8 mouse cellular contexts compared by ENCODE assay signal in genomic region chr16:5013054-5013838, GRCm38 (mm10). TPM values are rescaled to one million over a fixed set of nuclear protein-coding genes. Genes with fewer than 3 reads are reported as not detected.
A peak's percentile ranks its signal among the peaks of the same experiment; 100 is the strongest.
DNase-seq lines count a peak whose midpoint lies in the region; ATAC-seq lines count a peak whose summit lies in the region.

Gene Rogdi (minus strand): TSS chr16:5013553.

- peak within 1 kb of the TSS in 1 of 2 experiments; percentile 20; a peak in 2 of 4 replicates for H3K27ac ChIP-seq in heart, embryonic 14.5 days (replicated peaks in 1 of 2; ENCODE audit: control insufficient read depth in 1 of 2, insufficient read depth in 1 of 2, low read depth in 2 of 2, low read length in 2 of 2)
- H3K27ac ChIP-seq in liver, embryonic 13.5 days, result peak within 1 kb of the TSS; percentile 73
- peak within 1 kb of the TSS; percentile 62 for H3K27ac ChIP-seq in stomach, embryonic 16.5 days (ENCODE audit: low read length)

- DNase-seq in c-Kit-negative CD71-positive TER-119-positive erythroid progenitor cells, embryonic 14.5 days (ENCODE audit: low read depth, low spot score), result peak; percentile 96
- DNase-seq in fibroblast of lung, adult 2 months (ENCODE audit: low read depth), result peak; percentile 99
- peak; percentile 99 for DNase-seq in kidney, postnatal 14 days
- peak; percentile 97 for DNase-seq in liver, embryonic 13.5 days
- peak; percentile 97 for DNase-seq in neural tube, embryonic 10.5 days (ENCODE audit: extremely low spot score, low spot score)

- H3K36me3 ChIP-seq in heart, embryonic 14.5 days (ENCODE audit: control insufficient read depth, insufficient read depth, low read length), result peaks cover 42% of the 10 kb centered on the region
- peaks cover 40% of the 10 kb centered on the region for H3K36me3 ChIP-seq in liver, embryonic 13.5 days
- peaks cover 20% of the 10 kb centered on the region for H3K36me3 ChIP-seq in stomach, embryonic 16.5 days (ENCODE audit: control insufficient read depth, insufficient read depth, low read length)

- H3K4me2 ChIP-seq in heart, embryonic 14.5 days (ENCODE audit: low read length), result peak within 1 kb of the TSS; percentile 93
- peak within 1 kb of the TSS; percentile 89 for H3K4me2 ChIP-seq in liver, embryonic 13.5 days
- peak within 1 kb of the TSS; percentile 86 for H3K4me2 ChIP-seq in stomach, embryonic 16.5 days (ENCODE audit: low read depth, low read length)

- under 1% methylated on average over 61 of the region's 63 CpGs for WGBS in heart, embryonic 14.5 days
- under 1% methylated on average over 63 of the region's 63 CpGs for WGBS in liver, embryonic 13.5 days (ENCODE audit: insufficient replicate concordance)
- under 1% methylated on average over 63 of the region's 63 CpGs for WGBS in stomach, embryonic 16.5 days

- peak within 1 kb of the TSS; percentile 78 for H3K9ac ChIP-seq in heart, embryonic 14.5 days (ENCODE audit: low read length)
- peak within 1 kb of the TSS; percentile 74 for H3K9ac ChIP-seq in liver, embryonic 13.5 days
- peak within 1 kb of the TSS; percentile 79 for H3K9ac ChIP-seq in stomach, embryonic 16.5 days (ENCODE audit: low read length)

- no peaks in the 10 kb centered on the region for H3K9me3 ChIP-seq in heart, embryonic 14.5 days (ENCODE audit: control insufficient read depth, low read length)
- no peaks in the 10 kb centered on the region for H3K9me3 ChIP-seq in liver, embryonic 13.5 days (replicated peaks)
- no peaks in the 10 kb centered on the region for H3K9me3 ChIP-seq in stomach, embryonic 16.5 days (replicated peaks; ENCODE audit: control insufficient read depth, low read length)

- peak within 1 kb of the TSS; percentile 68 to 73 for H3K4me3 ChIP-seq in heart, embryonic 14.5 days (ENCODE audit: control insufficient read depth in 1 of 2, insufficient read depth in 1 of 2, low read depth in 1 of 2, low read length in 2 of 2)
- peak within 1 kb of the TSS; percentile 70 for H3K4me3 ChIP-seq in liver, embryonic 13.5 days (replicated peaks)
- peak within 1 kb of the TSS; percentile 73 for H3K4me3 ChIP-seq in stomach, embryonic 16.5 days (replicated peaks; ENCODE audit: low read length)

- ATAC-seq in CD4-positive, CD25-positive, alpha-beta regulatory T cell, adult 4 months, result peak; percentile 99
- peak; percentile 98 for ATAC-seq in heart, embryonic 14.5 days (ENCODE audit: insufficient number of reproducible peaks, insufficient read depth, low FRiP score, low read depth)
- ATAC-seq in liver, embryonic 13.5 days (ENCODE audit: low read depth), result peak; percentile 91
- peak; percentile 99 for ATAC-seq in stomach, embryonic 16.5 days (ENCODE audit: insufficient read depth, low FRiP score)

- H3K27me3 ChIP-seq in heart, embryonic 14.5 days (ENCODE audit: control insufficient read depth, insufficient read depth, low read length), result no peaks in the 10 kb centered on the region
- 0 out of 2 replicates have a peak, but pooled peaks cover 5% of the 10 kb centered on the region for H3K27me3 ChIP-seq in liver, embryonic 13.5 days
- H3K27me3 ChIP-seq in stomach, embryonic 16.5 days (ENCODE audit: control insufficient read depth, insufficient read depth, low read length), result no peaks in the 10 kb centered on the region

- H3K4me1 ChIP-seq in heart, embryonic 14.5 days (ENCODE audit: control insufficient read depth in 2 of 2, insufficient read depth in 2 of 2, low read length in 2 of 2), result peaks cover 5 to 9% of the 10 kb centered on the region in 2 experiments; a peak in 3 of 4 replicates
- H3K4me1 ChIP-seq in liver, embryonic 13.5 days (replicated peaks), result peaks cover 34% of the 10 kb centered on the region
- peaks cover 11% of the 10 kb centered on the region for H3K4me1 ChIP-seq in stomach, embryonic 16.5 days (ENCODE audit: control insufficient read depth, insufficient read depth, low read length)

RNA-seq across cellular contexts. Expression of gene Rogdi, which starts in this region (rescaled TPM):
- polyA plus RNA-seq in CD4-positive, CD25-positive, alpha-beta regulatory T cell, adult 4 months (2017; shearing (Covaris generic)), result 10 to 100 TPM; 19.8 to 35.0 TPM
- 58.9 and 59.6 TPM in 2 replicates for polyA plus RNA-seq in heart, embryonic 14.5 days (2014; fragmentation: Nextera tagmentation; extraction: Ambion mirVana)
- 42.6 and 45.7 TPM in 2 replicates for polyA plus RNA-seq in liver, embryonic 13.5 days (2015; fragmentation: Nextera tagmentation; extraction: Ambion mirVana)
- polyA plus RNA-seq in stomach, embryonic 16.5 days (2015; fragmentation: Nextera tagmentation; extraction: Ambion mirVana), result 50.6 and 51.9 TPM in 2 replicates
